Mouse (Mus musculus): ENCODE results near the gene Vmn1r210. TPM values are rescaled to one million over a fixed set of nuclear protein-coding genes. Genes with fewer than 3 reads are reported as not detected.
"Not testable (repeated sequence)": the region's sequence is repeated elsewhere in the genome, so short reads cannot be mapped to it uniquely, and the experiment has no call there.

Vmn1r210 gene
- polyA plus RNA-seq, 1 experiment from 2014 or later, result not detected

- H3K9ac ChIP-seq (ENCODE audit: low read length); ATAC-seq (replicated peaks; ENCODE audit: low FRiP score); H3K4me3 ChIP-seq (ENCODE audit: low read depth, low read length); H3K9me3 ChIP-seq (ENCODE audit: control insufficient read depth, low read length); H3K4me1 ChIP-seq (replicated peaks; ENCODE audit: control insufficient read depth, insufficient read depth, low read length); H3K27ac ChIP-seq (ENCODE audit: low read depth, low read length); DNase-seq (ENCODE audit: low spot score); H3K36me3 ChIP-seq (ENCODE audit: control insufficient read depth, insufficient read depth, low read length); H3K27me3 ChIP-seq (ENCODE audit: control insufficient read depth, insufficient read depth, low read length); H3K4me2 ChIP-seq (ENCODE audit: low read depth, low read length, severe bottlenecking): not testable (repeated sequence)
- 82% methylated on average over 3 of the region's 3 CpGs for WGBS
These were observed 43.1 kb downstream of the Vmn1r210 start for GRCm38 (mm10) chr13:22788096-22788495.

- H3K27me3 ChIP-seq (ENCODE audit: control insufficient read depth, insufficient read depth, low read length); H3K4me2 ChIP-seq (ENCODE audit: low read depth, low read length, severe bottlenecking); H3K9me3 ChIP-seq (ENCODE audit: control insufficient read depth, low read length); H3K4me1 ChIP-seq (replicated peaks; ENCODE audit: control insufficient read depth, insufficient read depth, low read length); H3K9ac ChIP-seq (ENCODE audit: low read length); H3K27ac ChIP-seq (ENCODE audit: low read depth, low read length); H3K4me3 ChIP-seq (ENCODE audit: low read depth, low read length); ATAC-seq (replicated peaks; ENCODE audit: low FRiP score); DNase-seq (ENCODE audit: low spot score); H3K36me3 ChIP-seq (ENCODE audit: control insufficient read depth, insufficient read depth, low read length): not testable (repeated sequence)
These were observed 47.0 kb downstream of the Vmn1r210 start for GRCm38 (mm10) chr13:22784159-22784558.

- H3K27me3 ChIP-seq (ENCODE audit: control insufficient read depth, insufficient read depth, low read length); H3K36me3 ChIP-seq (ENCODE audit: control insufficient read depth, insufficient read depth, low read length); H3K9me3 ChIP-seq (ENCODE audit: control insufficient read depth, low read length); ATAC-seq (replicated peaks; ENCODE audit: low FRiP score); DNase-seq (ENCODE audit: low spot score); H3K4me2 ChIP-seq (ENCODE audit: low read depth, low read length, severe bottlenecking); H3K4me1 ChIP-seq (replicated peaks; ENCODE audit: control insufficient read depth, insufficient read depth, low read length); H3K4me3 ChIP-seq (ENCODE audit: low read depth, low read length); H3K27ac ChIP-seq (ENCODE audit: low read depth, low read length); H3K9ac ChIP-seq (ENCODE audit: low read length): not testable (repeated sequence)
- no CpG with 5 or more reads among the region's 7 CpGs for WGBS
These were observed 53.8 kb downstream of the Vmn1r210 start, which contains the start of gene Vmn1r208 for GRCm38 (mm10) chr13:22777300-22777699. TSS of gene Vmn1r208 (minus strand) at chr13:22777400.

Other genes with a start within 250 kb of the Vmn1r210 start
- gene Vmn1r205, start 238.3 kb downstream of the Vmn1r210 start, polyA plus RNA-seq (2014; fragmentation: Nextera tagmentation; extraction: Ambion mirVana), result not detected in 2 replicates
- gene Vmn1r206, start 207.1 kb downstream of the Vmn1r210 start, polyA plus RNA-seq (2014; fragmentation: Nextera tagmentation; extraction: Ambion mirVana), result not detected in 2 replicates
- gene Vmn1r207-ps, start 101.7 kb downstream of the Vmn1r210 start, polyA plus RNA-seq (2014; fragmentation: Nextera tagmentation; extraction: Ambion mirVana), result not detected in 2 replicates
- gene Vmn1r208, start 53.9 kb downstream of the Vmn1r210 start, polyA plus RNA-seq (2014; fragmentation: Nextera tagmentation; extraction: Ambion mirVana), result not detected in 2 replicates
- not detected in 2 replicates for gene Vmn1r209, start 21.7 kb downstream of the Vmn1r210 start, polyA plus RNA-seq (2014; fragmentation: Nextera tagmentation; extraction: Ambion mirVana)
- not detected in 2 replicates for gene Vmn1r211, start 26.2 kb upstream of the Vmn1r210 start, polyA plus RNA-seq (2014; fragmentation: Nextera tagmentation; extraction: Ambion mirVana)
- not detected in 2 replicates for gene Vmn1r212, start 52.9 kb upstream of the Vmn1r210 start, polyA plus RNA-seq (2014; fragmentation: Nextera tagmentation; extraction: Ambion mirVana)
- not detected in 2 replicates for gene Vmn1r213, start 176.3 kb upstream of the Vmn1r210 start, polyA plus RNA-seq (2014; fragmentation: Nextera tagmentation; extraction: Ambion mirVana)
- not detected in 2 replicates for gene Vmn1r214, start 199.1 kb upstream of the Vmn1r210 start, polyA plus RNA-seq (2014; fragmentation: Nextera tagmentation; extraction: Ambion mirVana)
- not detected in 2 replicates for gene Vmn1r215, start 236.7 kb upstream of the Vmn1r210 start, polyA plus RNA-seq (2014; fragmentation: Nextera tagmentation; extraction: Ambion mirVana)

Measured in forebrain, embryonic 11.5 days (tissue).